Mouse (Mus musculus): Measurements from ENCODE around the gene Taar2.

The Taar2 gene

DNA sequence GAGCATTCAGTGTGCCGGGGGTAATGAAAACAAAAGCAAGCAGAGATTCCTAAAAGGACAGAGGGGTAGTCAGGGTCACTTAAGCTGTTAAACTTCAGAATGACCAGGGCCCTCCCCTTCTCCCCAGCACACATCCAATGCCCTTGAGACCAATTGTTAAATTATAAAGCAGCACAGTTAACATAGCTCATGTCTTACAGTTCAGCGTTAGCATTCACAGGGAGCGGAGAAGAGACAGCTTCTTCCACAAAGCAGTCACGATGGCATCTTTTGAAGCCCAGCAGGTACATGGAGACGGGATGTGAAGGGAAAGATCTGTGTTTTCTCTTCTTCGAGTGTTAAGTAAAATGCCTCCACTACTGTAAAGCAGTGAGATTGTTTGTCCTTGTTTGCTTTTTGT, at the start of gene Taar2:
Taar2 (plus strand) TSS at position 261 of the 400 bp plus-strand sequence.
- ATAC-seq (ENCODE audit: insufficient number of reproducible peaks, low FRiP score, low TSS enrichment), result 0 out of 2 replicates have a peak, but pooled peaks have one; percentile 20

DNA sequence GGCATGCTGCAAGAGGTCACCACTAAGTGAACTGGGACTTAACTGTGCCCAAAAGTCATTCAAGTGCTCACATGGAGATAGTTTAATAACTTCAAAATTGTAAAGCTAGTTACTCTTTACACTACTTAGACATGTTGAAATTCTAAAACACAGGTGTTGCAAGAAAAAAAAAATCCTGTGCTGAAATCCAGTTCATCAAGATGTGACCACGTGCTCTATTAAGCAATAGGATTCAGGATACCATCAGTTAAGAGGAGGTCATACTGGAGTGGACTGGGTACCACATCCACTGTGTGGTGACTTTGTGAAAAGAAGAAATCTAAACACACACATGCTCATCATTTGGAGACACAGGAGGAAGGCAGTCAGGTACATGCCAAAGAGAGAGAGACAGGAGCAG, 45.4 kb upstream of the Taar2 start:
- ATAC-seq (ENCODE audit: insufficient number of reproducible peaks, low FRiP score, low TSS enrichment), result no peak

- no peak for ATAC-seq (ENCODE audit: insufficient number of reproducible peaks, low FRiP score, low TSS enrichment)
Measured at GRCm38 (mm10) chr10:23894601-23895349, 43.6 kb upstream of the Taar2 start, which contains the start of gene Vnn1. Gene Vnn1, plus strand, starts transcription at chr10:23894688.

DNA sequence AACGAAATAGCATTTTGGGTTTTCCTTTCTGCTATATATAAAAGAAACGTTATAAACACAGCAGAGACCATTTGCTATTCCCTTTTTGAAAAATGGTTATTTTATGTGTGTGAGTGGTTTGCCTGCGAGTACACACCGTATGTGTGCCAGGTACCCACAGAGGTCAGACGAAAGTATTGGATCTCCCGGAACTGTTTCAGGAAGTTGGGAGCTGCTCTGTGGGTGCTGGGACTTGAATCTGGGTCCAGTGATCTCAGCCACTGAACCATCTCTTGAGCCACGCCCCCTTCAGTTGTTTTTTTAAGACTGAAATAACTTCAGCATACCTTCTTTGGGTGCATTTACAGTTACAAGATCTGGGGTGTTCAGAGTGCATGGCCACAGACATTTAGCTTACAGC, 43.0 kb upstream of the Taar2 start:
- ATAC-seq (ENCODE audit: insufficient number of reproducible peaks, low FRiP score, low TSS enrichment), result no peak

- no peak for ATAC-seq (ENCODE audit: insufficient number of reproducible peaks, low FRiP score, low TSS enrichment)
Measured at GRCm38 (mm10) chr10:23901119-23901518, 37.3 kb upstream of the Taar2 start.

- no peak for ATAC-seq (ENCODE audit: insufficient number of reproducible peaks, low FRiP score, low TSS enrichment)
Measured at GRCm38 (mm10) chr10:23905661-23906060, 32.7 kb upstream of the Taar2 start.

- no peak for ATAC-seq (ENCODE audit: insufficient number of reproducible peaks, low FRiP score, low TSS enrichment)
Measured at GRCm38 (mm10) chr10:23920056-23920455, 18.3 kb upstream of the Taar2 start, which contains the start of gene Taar1. Gene Taar1, plus strand, starts transcription at chr10:23920356.

- ATAC-seq (ENCODE audit: insufficient number of reproducible peaks, low FRiP score, low TSS enrichment), result no peak
Measured at GRCm38 (mm10) chr10:23922468-23922867, 15.9 kb upstream of the Taar2 start.

- no peak for ATAC-seq (ENCODE audit: insufficient number of reproducible peaks, low FRiP score, low TSS enrichment)
Measured at GRCm38 (mm10) chr10:23923941-23924340, 14.4 kb upstream of the Taar2 start.

GRCm38 (mm10) chr10:23937613-23938012, 759 bp upstream of the Taar2 start:
- ATAC-seq (ENCODE audit: insufficient number of reproducible peaks, low FRiP score, low TSS enrichment), result no peak

DNA sequence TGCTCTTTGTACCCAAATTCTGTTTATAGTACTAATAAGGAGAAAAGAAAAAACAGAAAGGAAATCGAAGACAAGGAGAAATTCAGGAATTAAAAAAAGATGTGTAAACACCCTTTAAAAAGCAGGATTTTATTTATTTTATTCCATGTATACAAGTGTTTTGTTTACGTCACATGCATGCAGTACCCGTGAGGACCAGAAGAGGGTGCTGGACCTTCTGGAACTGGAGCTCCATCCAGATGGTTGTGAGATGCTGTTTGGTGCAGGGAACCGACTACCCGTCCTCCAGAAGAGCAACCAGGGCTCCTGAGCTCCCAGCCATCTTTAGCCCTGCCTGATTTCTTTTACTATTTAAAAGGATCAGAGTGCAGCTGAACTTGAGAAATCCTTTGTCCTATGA, 4.1 kb downstream of the Taar2 start:
- no peak for ATAC-seq (ENCODE audit: insufficient number of reproducible peaks, low FRiP score, low TSS enrichment)

GRCm38 (mm10) chr10:23948026-23948425, 9.7 kb downstream of the Taar2 start:
- ATAC-seq (ENCODE audit: insufficient number of reproducible peaks, low FRiP score, low TSS enrichment), result no peak

- ATAC-seq (ENCODE audit: insufficient number of reproducible peaks, low FRiP score, low TSS enrichment), result no peak
Measured at GRCm38 (mm10) chr10:23949508-23950005, 11.2 kb downstream of the Taar2 start, which contains the start of gene Taar3. Gene Taar3, plus strand, starts transcription at chr10:23949558.

GRCm38 (mm10) chr10:23951714-23952113, 13.3 kb downstream of the Taar2 start:
- peak; percentile 93 for ATAC-seq (ENCODE audit: insufficient number of reproducible peaks, low FRiP score, low TSS enrichment)

GRCm38 (mm10) chr10:23959071-23959470, 20.7 kb downstream of the Taar2 start:
- ATAC-seq (ENCODE audit: insufficient number of reproducible peaks, low FRiP score, low TSS enrichment), result no peak

GRCm38 (mm10) chr10:23960444-23960915, 22.1 kb downstream of the Taar2 start, which contains the start of gene Taar4:
Gene Taar4, plus strand, starts transcription at chr10:23960494.
- no peak for ATAC-seq (ENCODE audit: insufficient number of reproducible peaks, low FRiP score, low TSS enrichment)

GRCm38 (mm10) chr10:23963444-23963843, 25.1 kb downstream of the Taar2 start:
- no peak for ATAC-seq (ENCODE audit: insufficient number of reproducible peaks, low FRiP score, low TSS enrichment)

GRCm38 (mm10) chr10:23964921-23965610, 26.7 kb downstream of the Taar2 start:
- ATAC-seq (ENCODE audit: insufficient number of reproducible peaks, low FRiP score, low TSS enrichment), result no peak

GRCm38 (mm10) chr10:23970656-23971165, 32.3 kb downstream of the Taar2 start, which contains the start of gene Taar5:
Gene Taar5, plus strand, starts transcription at chr10:23970706.
- ATAC-seq (ENCODE audit: insufficient number of reproducible peaks, low FRiP score, low TSS enrichment), result peak; percentile 16; the same call in 1 of the 2 replicates

DNA sequence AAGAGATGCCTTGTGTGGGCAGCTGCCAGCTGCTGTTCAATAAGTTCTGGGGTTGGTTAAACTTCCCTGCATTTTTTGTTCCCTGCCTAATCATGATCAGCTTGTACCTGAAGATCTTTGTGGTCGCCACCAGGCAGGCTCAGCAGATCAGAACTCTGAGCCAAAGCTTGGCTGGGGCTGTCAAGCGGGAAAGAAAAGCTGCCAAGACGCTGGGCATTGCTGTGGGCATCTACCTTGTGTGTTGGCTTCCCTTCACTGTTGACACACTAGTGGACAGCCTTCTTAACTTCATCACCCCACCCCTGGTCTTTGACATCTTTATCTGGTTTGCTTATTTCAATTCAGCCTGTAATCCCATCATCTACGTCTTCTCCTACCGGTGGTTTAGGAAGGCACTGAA, 32.9 kb downstream of the Taar2 start:
- ATAC-seq (ENCODE audit: insufficient number of reproducible peaks, low FRiP score, low TSS enrichment), result peak; percentile 67; the same call in 1 of the 2 replicates

GRCm38 (mm10) chr10:23977958-23978357, 39.6 kb downstream of the Taar2 start:
- ATAC-seq (ENCODE audit: insufficient number of reproducible peaks, low FRiP score, low TSS enrichment), result no peak
